Mouse (Mus musculus) B cell, adult 62 days (primary cell): ENCODE results near the gene Acsl1. TPM values are rescaled to one million over a fixed set of nuclear protein-coding genes. Genes with fewer than 3 reads are reported as not detected.

Source experiments
- total RNA-seq: library from RNA; stranded (reverse); gene quantifications from 4 replicates; pipeline ENCODE4 v1.2.4, GENCODE M21; 2023

Acsl1 gene
- total RNA-seq = 31.0 to 42.6 TPM (median 33.2 TPM) in 4 replicates

GRCm38 (mm10) chr8:46470792-46471781, at the start of gene Acsl1:
TSS of gene Acsl1 (plus strand) at chr8:46471037.

GRCm38 (mm10) chr8:46551615-46552440, 81.0 kb downstream of the Acsl1 start, which contains the start of gene Cenpu:
TSS of gene Cenpu (plus strand) at chr8:46552028.

Other genes starting within 250 kb of the Acsl1 start
- gene Helt, start 176.4 kb upstream of the Acsl1 start, total RNA-seq = not detected in 4 replicates
- 5.1 to 12.2 TPM (median 10.4 TPM) in 4 replicates for gene Cenpu, start 81.0 kb downstream of the Acsl1 start, total RNA-seq
- 24.9 to 31.8 TPM (median 28.0 TPM) in 4 replicates for gene Primpol, start 146.2 kb downstream of the Acsl1 start, total RNA-seq
- gene Casp3, start 146.3 kb downstream of the Acsl1 start, total RNA-seq = 16.2 to 20.1 TPM (median 17.5 TPM) in 4 replicates